Mouse (Mus musculus): ENCODE results near the gene Vezt. TPM values are rescaled to one million over a fixed set of nuclear protein-coding genes. Genes with fewer than 3 reads are reported as not detected.

Gene Vezt
- 10 to 100 TPM; 40.3 to 50.5 TPM for total RNA-seq (2021)
- long read RNA-seq, experiment 1, full-length matches to known transcripts, result 34 of 45 reads
- long read RNA-seq, experiment 1, partial matches to known transcripts, result 2 of 45 reads
- long read RNA-seq, experiment 1, other reads (novel, unspliced or antisense), result 9 of 45 reads
- long read RNA-seq, experiment 2, full-length matches to known transcripts, result 39 of 53 reads
- long read RNA-seq, experiment 2, partial matches to known transcripts, result 2 of 53 reads
- long read RNA-seq, experiment 2, other reads (novel, unspliced or antisense), result 12 of 53 reads

GRCm38 (mm10) chr10:94035658-94036374 lies at the start of gene Vezt, which contains the start of gene Fgd6:
Vezt (minus strand) TSS chr10:94035817.
Fgd6 (plus strand) TSS chr10:94036001.
- Histone ChIP-seq H3K4me3 (peak within 1 kb of the TSS; percentile 80), H3K27ac (peak within 1 kb of the TSS; percentile 95)
- intact Hi-C loops (cut with DNase I), result loop anchor here (1.0 to 5.0 kb wide), 2 partner anchors 80 to 219 kb away; no protein-coding TSS in a partner anchor
- DNase-seq, result peak; percentile 99
- peak; percentile 90 for TF ChIP-seq CTCF (IDR thresholded peaks at IDR 0.05)

GRCm38 (mm10) chr10:94082040-94082734 lies 46.6 kb upstream of the Vezt start:
- DNase-seq, result no peak
- Histone ChIP-seq H3K27ac (peak overlapping the region; percentile 31; the same call in 1 of the 2 replicates), H3K4me3 (no peak overlapping the region)
- TF ChIP-seq CTCF (IDR thresholded peaks at IDR 0.05), result no peak
- intact Hi-C loops (cut with DNase I), result no loop called here

GRCm38 (mm10) chr10:94080740-94081139 lies 45.1 kb upstream of the Vezt start:
- Histone ChIP-seq H3K27ac (no peak overlapping the region), H3K4me3 (no peak overlapping the region)
- DNase-seq, result no peak
- intact Hi-C loops (cut with DNase I), result no loop called here
- no peak for TF ChIP-seq CTCF (IDR thresholded peaks at IDR 0.05)

- TF ChIP-seq CTCF (IDR thresholded peaks at IDR 0.05), result no peak
- no peak overlapping the region for H3K4me3 ChIP-seq
- no peak overlapping the region for H3K27ac ChIP-seq
- DNase-seq, result no peak
- intact Hi-C loops (cut with DNase I), result no loop called here
Measured at GRCm38 (mm10) chr10:94076966-94077825, 41.6 kb upstream of the Vezt start.

GRCm38 (mm10) chr10:94072916-94073465 lies 37.4 kb upstream of the Vezt start:
- intact Hi-C loops (cut with DNase I), result no loop called here
- no peak for DNase-seq
- Histone ChIP-seq H3K27ac (0 out of 2 replicates have a peak overlapping the region, but pooled peaks have one; percentile 1), H3K4me3 (no peak overlapping the region)
- no peak for TF ChIP-seq CTCF (IDR thresholded peaks at IDR 0.05)

GRCm38 (mm10) chr10:94072261-94072915 lies 36.8 kb upstream of the Vezt start:
- Histone ChIP-seq H3K4me3 (no peak overlapping the region), H3K27ac (no peak overlapping the region)
- TF ChIP-seq CTCF (IDR thresholded peaks at IDR 0.05), result no peak
- no peak for DNase-seq
- intact Hi-C loops (cut with DNase I), result no loop called here

- TF ChIP-seq CTCF (IDR thresholded peaks at IDR 0.05), result no peak
- H3K4me3 ChIP-seq, result no peak overlapping the region
- DNase-seq, result no peak
- no peak overlapping the region for H3K27ac ChIP-seq
- intact Hi-C loops (cut with DNase I), result no loop called here
Measured at GRCm38 (mm10) chr10:94071641-94072040, 36.0 kb upstream of the Vezt start.

- DNase-seq, result no peak
- TF ChIP-seq CTCF (IDR thresholded peaks at IDR 0.05), result no peak
- Histone ChIP-seq H3K4me3 (no peak overlapping the region), H3K27ac (peak overlapping the region; percentile 13; the same call in 1 of the 2 replicates)
- intact Hi-C loops (cut with DNase I), result no loop called here
Measured at GRCm38 (mm10) chr10:94068701-94069100, 33.1 kb upstream of the Vezt start.

- no peak for DNase-seq
- Histone ChIP-seq H3K27ac (no peak overlapping the region), H3K4me3 (no peak overlapping the region)
- TF ChIP-seq CTCF (IDR thresholded peaks at IDR 0.05), result no peak
- intact Hi-C loops (cut with DNase I), result no loop called here
Measured at GRCm38 (mm10) chr10:94066896-94067295, 31.3 kb upstream of the Vezt start.

- H3K27ac ChIP-seq, result no peak overlapping the region
- no peak for DNase-seq
- H3K4me3 ChIP-seq, result no peak overlapping the region
- intact Hi-C loops (cut with DNase I), result no loop called here
- no peak for TF ChIP-seq CTCF (IDR thresholded peaks at IDR 0.05)
Measured at GRCm38 (mm10) chr10:94062357-94062756, 26.7 kb upstream of the Vezt start.

- no peak for DNase-seq
- H3K27ac ChIP-seq, result no peak overlapping the region; the same call in 1 of the 2 replicates
- intact Hi-C loops (cut with DNase I), result no loop called here
- TF ChIP-seq CTCF (IDR thresholded peaks at IDR 0.05), result no peak
- no peak overlapping the region for H3K4me3 ChIP-seq
Measured at GRCm38 (mm10) chr10:94060190-94060589, 24.6 kb upstream of the Vezt start.

Measured in gastrocnemius, adult 2 months (tissue).